Mouse (Mus musculus) small intestine, adult 2 months (tissue): ENCODE results near the gene Gm49711.

Experiments
- CTCF ChIP-seq: fragments of 200-500 bp; IDR thresholded peaks from 2 replicates; pipeline ENCODE4 v1.5.1; 2012; ENCODE audit warnings: low read depth, mild to moderate bottlenecking, control low read depth, inconsistent platforms, low read length, moderate library complexity, mixed read lengths; ENCODE audit not compliant: insufficient replicate concordance, insufficient read length; ENCODE audit errors: extremely low read depth
- POLR2A ChIP-seq: fragments of 200-500 bp; IDR thresholded peaks from 2 replicates; pipeline ENCODE4 v1.6.1; 2012; ENCODE audit warnings: low read depth, mild to moderate bottlenecking, control low read depth, inconsistent platforms, low read length, moderate library complexity

- TF ChIP-seq POLR2A = no peak
- TF ChIP-seq CTCF = no peak
These were observed 84.4 kb downstream of the Gm49711 start for GRCm38 (mm10) chr16:92142426-92143012.
